Mouse (Mus musculus) hindbrain, postnatal 0 days (tissue): ENCODE results near the gene Sdhaf4. TPM values are rescaled to one million over a fixed set of nuclear protein-coding genes. Genes with fewer than 3 reads are reported as not detected.

ENCODE experiments used
- ATAC-seq: fragments of 200-750 bp; cut with Nextera tagmentation; 2 replicates; pipeline ENCODE4 v1.8.0; 2017; ENCODE audit warnings: mild to moderate bottlenecking, moderate TSS enrichment, moderate library complexity
- DNase-seq: peaks from one replicate; pipeline ENCODE4 v3.0.0-alpha.2; 2015; ENCODE audit warnings: low spot score
- H3K27ac ChIP-seq: fragments of 300-500 bp; sonication (generic); 2 replicates; pipeline ENCODE4 v1.5.1; 2014; ENCODE audit warnings: mild to moderate bottlenecking
- H3K27me3 ChIP-seq: fragments of 300-500 bp; sonication (generic); 2 replicates; pipeline ENCODE4 v1.6.1; 2014; ENCODE audit warnings: low read length, mixed read lengths; ENCODE audit not compliant: insufficient read depth
- H3K36me3 ChIP-seq: fragments of 300-500 bp; sonication (generic); 2 replicates; pipeline ENCODE4 v1.6.1; 2014; ENCODE audit warnings: low read length, mixed read lengths; ENCODE audit not compliant: insufficient read depth
- H3K4me1 ChIP-seq: fragments of 300-500 bp; sonication (generic); 2 replicates; pipeline ENCODE4 v1.6.1; 2014; ENCODE audit warnings: antibody characterized with exemption, low read length, mixed read lengths; ENCODE audit not compliant: insufficient read depth
- H3K4me2 ChIP-seq: fragments of 300-500 bp; sonication (generic); 2 replicates; pipeline ENCODE4 v1.6.1; 2014; ENCODE audit warnings: low read depth, mild to moderate bottlenecking, low read length, moderate library complexity, mixed read lengths
- H3K4me3 ChIP-seq: fragments of 300-500 bp; sonication (generic); 2 replicates; pipeline ENCODE4 v1.5.1; 2014; ENCODE audit warnings: low read length
- H3K9ac ChIP-seq: fragments of 300-500 bp; sonication (generic); replicated peaks from 2 replicates; pipeline ENCODE4 v1.6.1; 2014; ENCODE audit warnings: mild to moderate bottlenecking, low read length, moderate library complexity, mixed read lengths
- H3K9me3 ChIP-seq: fragments of 300-500 bp; sonication (generic); 2 replicates; pipeline ENCODE4 v1.6.1; 2016; ENCODE audit warnings: low read length, mixed read lengths
- CTCF ChIP-seq: IDR thresholded peaks from 2 replicates; pipeline ENCODE4 v1.5.1; 2016; ENCODE audit warnings: antibody characterized with exemption, control low read depth, low read depth
- WGBS: fragments of 180-500 bp; shearing (Covaris S2); extraction: QIAGEN DNeasy Blood & Tissue Kit; methylation state at CpG from one replicate; pipeline ENCODE4 v1.1.7; 2014; 5-methylcytosine and 5-hydroxymethylcytosine counted together
- polyA plus RNA-seq: library from polyadenylated mRNA; unstranded; fragments of >200 nt; fragmentation: Nextera tagmentation; extraction: Ambion mirVana; gene quantifications from 2 replicates; pipeline ENCODE4 v1.2.1, GENCODE M21; 2015
- total RNA-seq: library from RNA; depleted of rRNA; stranded (reverse); fragments of >200 nt; gene quantifications from 2 replicates; pipeline ENCODE4 v1.2.3, GENCODE M21; 2014; rRNA removed

Gene Sdhaf4
- total and polyA plus RNA-seq, 2 experiments from 2014 or later = 46.9 to 111 TPM

DNA sequence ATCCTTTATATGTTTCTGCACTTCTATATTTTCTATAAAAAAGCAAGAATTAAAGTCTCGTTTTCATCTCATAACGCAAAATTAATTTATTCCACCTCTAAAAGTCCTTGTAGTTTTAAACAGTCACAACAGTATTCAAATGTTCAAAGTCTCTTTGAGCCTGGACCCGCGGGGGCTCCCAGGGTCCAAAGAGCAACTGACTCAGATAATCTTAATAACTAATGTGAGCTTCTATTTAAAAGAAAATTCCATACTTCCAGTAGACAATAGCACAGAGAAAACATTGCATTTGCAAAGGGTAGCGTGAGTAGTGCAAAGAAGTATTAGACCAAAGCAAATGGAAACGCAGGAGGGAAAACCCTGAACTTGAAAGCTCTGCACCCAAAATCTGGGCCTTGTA lies 47.4 kb downstream of the Sdhaf4 start:
- no peaks in the 10 kb centered on the region for H3K27me3 ChIP-seq
- no peaks in the 10 kb centered on the region for H3K4me1 ChIP-seq
- TF ChIP-seq CTCF = no peak
- H3K4me2 ChIP-seq = no peak overlapping the region
- 89% methylated on average over 6 of the region's 6 CpGs for WGBS
- no peaks in the 10 kb centered on the region for H3K36me3 ChIP-seq
- no peak overlapping the region for H3K9ac ChIP-seq
- no peak overlapping the region for H3K27ac ChIP-seq
- H3K9me3 ChIP-seq = no peaks in the 10 kb centered on the region
- ATAC-seq (no peak), DNase-seq (no peak)
- no peak overlapping the region for H3K4me3 ChIP-seq

- TF ChIP-seq CTCF = no peak
- Histone ChIP-seq H3K9ac (no peak overlapping the region), H3K9me3 (no peaks in the 10 kb centered on the region), H3K36me3 (no peaks in the 10 kb centered on the region), H3K27me3 (no peaks in the 10 kb centered on the region), H3K27ac (no peak overlapping the region), H3K4me1 (no peaks in the 10 kb centered on the region), H3K4me2 (no peak overlapping the region), H3K4me3 (no peak overlapping the region)
- ATAC-seq (no peak), DNase-seq (no peak)
- WGBS = 91% methylated on average over 4 of the region's 4 CpGs
Measured at GRCm38 (mm10) chr1:23955539-23955938, 49.9 kb downstream of the Sdhaf4 start.

- no peak overlapping the region for H3K4me3 ChIP-seq
- no peak overlapping the region for H3K9ac ChIP-seq
- no peak overlapping the region for H3K4me2 ChIP-seq
- no peak for TF ChIP-seq CTCF
- no peak for ATAC-seq
- no peaks in the 10 kb centered on the region for H3K9me3 ChIP-seq
- H3K27ac ChIP-seq = no peak overlapping the region
- no peak for DNase-seq
- H3K36me3 ChIP-seq = no peaks in the 10 kb centered on the region
- 72% methylated on average over 13 of the region's 13 CpGs for WGBS
- no peaks in the 10 kb centered on the region for H3K27me3 ChIP-seq
- H3K4me1 ChIP-seq = no peaks in the 10 kb centered on the region
Measured at GRCm38 (mm10) chr1:23953921-23954320, 51.5 kb downstream of the Sdhaf4 start.

- no peak for TF ChIP-seq CTCF
- Histone ChIP-seq H3K27ac (no peak overlapping the region), H3K4me3 (no peak overlapping the region), H3K4me1 (no peaks in the 10 kb centered on the region; the same call in 1 of the 2 replicates), H3K36me3 (no peaks in the 10 kb centered on the region), H3K9ac (no peak overlapping the region), H3K4me2 (0 out of 2 replicates have a peak overlapping the region, but pooled peaks have one; percentile 1), H3K27me3 (no peaks in the 10 kb centered on the region), H3K9me3 (no peaks in the 10 kb centered on the region)
- DNase-seq (no peak), ATAC-seq (no peak)
- 69% methylated on average over 15 of the region's 15 CpGs for WGBS
Measured at GRCm38 (mm10) chr1:23948778-23949699, 56.4 kb downstream of the Sdhaf4 start.

GRCm38 (mm10) chr1:23948290-23948689 lies 57.2 kb downstream of the Sdhaf4 start:
- no peak overlapping the region for H3K27ac ChIP-seq
- 39% methylated on average over 7 of the region's 7 CpGs for WGBS
- no peaks in the 10 kb centered on the region for H3K9me3 ChIP-seq
- H3K4me1 ChIP-seq = no peaks in the 10 kb centered on the region; the same call in 1 of the 2 replicates
- H3K36me3 ChIP-seq = no peaks in the 10 kb centered on the region
- peak; percentile 4 for DNase-seq
- no peak overlapping the region for H3K9ac ChIP-seq
- H3K27me3 ChIP-seq = no peaks in the 10 kb centered on the region
- no peak overlapping the region for H3K4me3 ChIP-seq
- ATAC-seq = no peak
- no peak for TF ChIP-seq CTCF
- H3K4me2 ChIP-seq = 0 out of 2 replicates have a peak overlapping the region, but pooled peaks have one; percentile 1

Other genes with a start within 250 kb of the Sdhaf4 start
- gene B3gat2, start 243.9 kb downstream of the Sdhaf4 start, total RNA-seq = 34.9 and 37.7 TPM in 2 replicates
- gene B3gat2, start 243.9 kb downstream of the Sdhaf4 start, polyA plus RNA-seq = 15.3 and 15.6 TPM in 2 replicates
- gene Smap1, start 83.3 kb downstream of the Sdhaf4 start, total RNA-seq = 74.0 and 74.3 TPM in 2 replicates
- gene Smap1, start 83.3 kb downstream of the Sdhaf4 start, polyA plus RNA-seq = 147 and 148 TPM in 2 replicates
- gene Fam135a, start 94.7 kb upstream of the Sdhaf4 start, total RNA-seq = 29.8 and 31.9 TPM in 2 replicates
- 23.0 and 26.3 TPM in 2 replicates for gene Fam135a, start 94.7 kb upstream of the Sdhaf4 start, polyA plus RNA-seq
- gene Col9a1, start 172.0 kb upstream of the Sdhaf4 start, total RNA-seq = 2.4 and 3.7 TPM in 2 replicates
- 3.0 TPM in 2 replicates for gene Col9a1, start 172.0 kb upstream of the Sdhaf4 start, polyA plus RNA-seq